Mouse (Mus musculus) naive thymus-derived CD4-positive, alpha-beta T cell, adult 2 months (primary cell): Measurements from ENCODE around the gene Gpr3.

Experiments used
- DNase-seq: peaks from one replicate; pipeline ENCODE4 v3.0.0-alpha.2; 2011; ENCODE audit warnings: low read depth

Gpr3 gene

GRCm38 (mm10) chr4:133233285-133233976, 21.1 kb upstream of the Gpr3 start:
- peak; percentile 60 for DNase-seq

GRCm38 (mm10) chr4:133229582-133229981, 17.2 kb upstream of the Gpr3 start:
- DNase-seq: no peak

GRCm38 (mm10) chr4:133227636-133228035, 15.3 kb upstream of the Gpr3 start:
- no peak for DNase-seq

- no peak for DNase-seq
Measured at GRCm38 (mm10) chr4:133226073-133226472, 13.7 kb upstream of the Gpr3 start.

GRCm38 (mm10) chr4:133223875-133224274, 11.5 kb upstream of the Gpr3 start:
- DNase-seq: no peak

GRCm38 (mm10) chr4:133221701-133222100, 9.4 kb upstream of the Gpr3 start:
- no peak for DNase-seq

GRCm38 (mm10) chr4:133220656-133221055, 8.3 kb upstream of the Gpr3 start:
- no peak for DNase-seq

GRCm38 (mm10) chr4:133218745-133219144, 6.4 kb upstream of the Gpr3 start:
- DNase-seq: no peak

- peak; percentile 84 for DNase-seq
Measured at GRCm38 (mm10) chr4:133217641-133218040, 5.3 kb upstream of the Gpr3 start.

GRCm38 (mm10) chr4:133213661-133214060, 1.3 kb upstream of the Gpr3 start:
- no peak for DNase-seq

GRCm38 (mm10) chr4:133213268-133213590, 893 bp upstream of the Gpr3 start:
- no peak for DNase-seq

GRCm38 (mm10) chr4:133212562-133213267, 379 bp upstream of the Gpr3 start:
- DNase-seq: peak; percentile 82

GRCm38 (mm10) chr4:133210788-133211390, 1.4 kb downstream of the Gpr3 start:
- DNase-seq: no peak

GRCm38 (mm10) chr4:133210023-133210787, 2.1 kb downstream of the Gpr3 start:
- peak; percentile 28 for DNase-seq

- DNase-seq: peak; percentile 84
Measured at GRCm38 (mm10) chr4:133209366-133209765, 3.0 kb downstream of the Gpr3 start.

- DNase-seq: no peak
Measured at GRCm38 (mm10) chr4:133204379-133204778, 8.0 kb downstream of the Gpr3 start.

GRCm38 (mm10) chr4:133203591-133203990, 8.7 kb downstream of the Gpr3 start:
- DNase-seq: no peak

GRCm38 (mm10) chr4:133202254-133202653, 10.1 kb downstream of the Gpr3 start:
- DNase-seq: no peak

- peak; percentile 76 for DNase-seq
Measured at GRCm38 (mm10) chr4:133201006-133201771, 11.1 kb downstream of the Gpr3 start.

- no peak for DNase-seq
Measured at GRCm38 (mm10) chr4:133200343-133200742, 12.0 kb downstream of the Gpr3 start.

GRCm38 (mm10) chr4:133199743-133200142, 12.6 kb downstream of the Gpr3 start:
- DNase-seq: no peak
